In genomic region chr1:92104718-92105117, GRCm38 (mm10) we compare ENCODE assay signal across 12 mouse cellular contexts.
DNase-seq lines count a peak whose midpoint lies in the region; ATAC-seq lines count a peak whose summit lies in the region.
"Had no signal": no experiment of that assay in that cellular context is flagged by ENCODE, and none has a peak within 500 bp of the region (broad histone marks: within the 10 kb centered on the region; RNA-seq: fewer than 3 reads in every experiment).

No protein-coding gene starts in this region.

- 0 out of 2 replicates have a peak, but pooled peaks have one; percentile 48 for ATAC-seq in monocyte, adult 5-6 weeks (replicated peaks; ENCODE audit: insufficient number of reproducible peaks, low FRiP score, low TSS enrichment, poor library complexity, severe bottlenecking)
- ATAC-seq: forebrain, embryonic 16.5 days; inflammation-experienced regulatory T-cells, adult 6 months had no signal

- peak; percentile 62 for DNase-seq in adrenal gland, adult 8-10 months
- DNase-seq in adrenal gland, adult 18-20 months (ENCODE audit: low spot score in 2 of 2): no peak
- peak; percentile 36 for DNase-seq in induced T-regulatory cell, adult 2 months (ENCODE audit: low read depth)
- no peak for DNase-seq in ovary, adult 18-20 months (ENCODE audit: low spot score)
- no peak for DNase-seq in embryo, embryonic 11 days
- DNase-seq: cerebellum, adult 11-12 months; cerebellum, adult 9-10 months; cerebellum, postnatal 25 days; heart, postnatal 36 days had no signal

Comparison
In these comparisons a context has a peak if more than half of its experiments do, and no peak if none do; other contexts are left out.
1. DNase-seq: peak in adrenal gland, adult 8-10 months (single experiment) and induced T-regulatory cell, adult 2 months (single experiment); none in adrenal gland, adult 18-20 months (0 of 2), ovary, adult 18-20 months (single experiment) and embryo, embryonic 11 days (single experiment).